Mouse (Mus musculus) megakaryocyte, embryonic 14.5 days (primary cell): ENCODE results near the gene Disc1.

Source experiments
- FLI1 ChIP-seq: IDR thresholded peaks from 2 replicates; pipeline ENCODE4 v1.6.1; 2012; ENCODE audit warnings: low read length, inconsistent platforms, mixed read lengths
- GATA1 ChIP-seq: IDR thresholded peaks from 3 replicates; pipeline ENCODE4 v1.6.1; 2012; ENCODE audit warnings: mixed read lengths, low read length, inconsistent platforms, borderline replicate concordance

DNA sequence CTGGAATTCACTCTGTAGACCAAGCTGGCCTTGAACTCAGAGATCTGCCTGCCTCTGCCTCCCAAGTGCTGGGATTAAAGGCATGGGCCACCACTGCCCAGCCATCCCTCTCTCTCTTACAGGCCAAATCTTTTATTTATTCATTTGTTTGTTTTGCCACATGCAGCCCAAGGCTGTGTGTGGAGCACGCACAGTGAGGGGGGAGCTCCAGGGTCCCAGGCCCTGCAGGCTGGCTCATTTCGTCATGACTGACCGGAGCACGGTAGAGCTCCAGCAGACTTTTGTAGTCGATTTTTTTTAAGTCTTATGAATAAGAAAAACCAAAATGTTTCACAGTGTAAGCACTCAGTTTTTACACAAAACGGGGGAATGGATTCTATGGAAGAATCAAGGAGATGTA lies 112.5 kb downstream of the Disc1 start:
- TF ChIP-seq GATA1 (no peak), FLI1 (no peak)
